Mouse (Mus musculus) kidney, embryonic 16.5 days (tissue): ENCODE data around the gene Ctxn1. TPM values are rescaled to one million over a fixed set of nuclear protein-coding genes. Genes with fewer than 3 reads are reported as not detected.

Experiments used
- ATAC-seq: fragments of 200-750 bp; cut with Nextera tagmentation; 2 replicates; pipeline ENCODE4 v1.8.0; 2017; ENCODE audit warnings: moderate TSS enrichment; ENCODE audit not compliant: low FRiP score, low TSS enrichment
- H3K27ac ChIP-seq: fragments of 300-500 bp; sonication (generic); 2 replicates; pipeline ENCODE4 v1.5.1; 2014; ENCODE audit warnings: low read length
- H3K27me3 ChIP-seq: fragments of 300-500 bp; sonication (generic); 2 replicates; pipeline ENCODE4 v1.6.1; 2014; ENCODE audit warnings: low read length, control low read depth, mixed read lengths; ENCODE audit not compliant: insufficient read depth
- H3K36me3 ChIP-seq: fragments of 300-500 bp; sonication (generic); 2 replicates; pipeline ENCODE4 v1.6.1; 2014; ENCODE audit warnings: low read length, control low read depth, mixed read lengths; ENCODE audit not compliant: insufficient read depth
- H3K4me1 ChIP-seq: fragments of 300-500 bp; sonication (generic); 2 replicates; pipeline ENCODE4 v1.6.1; 2014; ENCODE audit warnings: low read length, control low read depth, mixed read lengths; ENCODE audit not compliant: insufficient read depth
- H3K4me2 ChIP-seq: fragments of 300-500 bp; sonication (generic); replicated peaks from 2 replicates; pipeline ENCODE4 v1.6.1; 2014; ENCODE audit warnings: low read depth, low read length
- H3K4me3 ChIP-seq: fragments of 300-500 bp; sonication (generic); 2 replicates; pipeline ENCODE4 v1.5.1; 2014; ENCODE audit warnings: mild to moderate bottlenecking, low read length
- H3K9ac ChIP-seq: fragments of 300-500 bp; sonication (generic); replicated peaks from 2 replicates; pipeline ENCODE4 v1.6.1; 2014; ENCODE audit warnings: low read length
- H3K9me3 ChIP-seq: fragments of 300-500 bp; sonication (generic); 2 replicates; pipeline ENCODE4 v1.6.1; 2016; ENCODE audit warnings: low read length, control low read depth
- WGBS: fragments of 180-500 bp; shearing (Covaris S2); extraction: QIAGEN DNeasy Blood & Tissue Kit; methylation state at CpG from one replicate; pipeline ENCODE4 v1.1.7; 2014; 5-methylcytosine and 5-hydroxymethylcytosine counted together
- polyA plus RNA-seq: library from polyadenylated mRNA; unstranded; fragments of >200 nt; fragmentation: Nextera tagmentation; extraction: Ambion mirVana; gene quantifications from 2 replicates; pipeline ENCODE4 v1.2.1, GENCODE M21; 2015

Gene Ctxn1
- polyA plus RNA-seq, 1 experiment from 2014 or later: 118 TPM

DNA sequence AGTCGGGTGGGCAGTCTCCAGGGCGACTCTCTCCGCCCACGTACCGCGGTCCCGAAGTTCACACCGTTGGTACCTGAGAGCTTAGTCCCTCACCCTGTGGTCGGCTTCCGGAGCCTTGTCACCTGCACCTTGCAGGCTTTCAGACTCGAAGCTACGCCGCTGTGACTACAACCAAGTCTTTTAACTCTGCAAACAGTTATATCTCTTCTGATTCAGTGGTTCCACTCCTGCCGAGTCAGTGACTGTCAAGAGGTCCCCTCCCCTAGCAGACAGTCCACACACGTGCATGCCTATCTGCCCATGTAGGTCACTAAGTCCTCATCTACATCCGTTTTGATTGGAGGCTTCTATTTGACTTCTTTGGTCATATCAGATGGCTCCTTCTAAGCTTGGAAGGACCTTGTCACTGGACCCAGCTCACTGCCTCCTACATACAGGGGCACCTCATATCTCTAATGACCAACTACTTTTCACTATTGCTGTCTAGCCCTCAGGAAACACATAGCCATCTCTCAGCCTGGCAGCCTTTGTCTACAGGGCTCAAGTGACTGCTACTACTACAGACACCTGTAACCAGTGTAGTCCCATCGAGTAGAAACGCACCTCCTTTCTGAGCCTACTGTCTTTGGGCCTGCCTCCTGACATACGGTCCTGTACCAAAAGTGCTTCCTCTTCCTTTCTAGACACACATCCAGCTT is 19.7 kb downstream of the Ctxn1 start:
- ATAC-seq: no peak; the same call in 1 of the 2 replicates
- WGBS: 11% methylated on average over 19 of the region's 19 CpGs

DNA sequence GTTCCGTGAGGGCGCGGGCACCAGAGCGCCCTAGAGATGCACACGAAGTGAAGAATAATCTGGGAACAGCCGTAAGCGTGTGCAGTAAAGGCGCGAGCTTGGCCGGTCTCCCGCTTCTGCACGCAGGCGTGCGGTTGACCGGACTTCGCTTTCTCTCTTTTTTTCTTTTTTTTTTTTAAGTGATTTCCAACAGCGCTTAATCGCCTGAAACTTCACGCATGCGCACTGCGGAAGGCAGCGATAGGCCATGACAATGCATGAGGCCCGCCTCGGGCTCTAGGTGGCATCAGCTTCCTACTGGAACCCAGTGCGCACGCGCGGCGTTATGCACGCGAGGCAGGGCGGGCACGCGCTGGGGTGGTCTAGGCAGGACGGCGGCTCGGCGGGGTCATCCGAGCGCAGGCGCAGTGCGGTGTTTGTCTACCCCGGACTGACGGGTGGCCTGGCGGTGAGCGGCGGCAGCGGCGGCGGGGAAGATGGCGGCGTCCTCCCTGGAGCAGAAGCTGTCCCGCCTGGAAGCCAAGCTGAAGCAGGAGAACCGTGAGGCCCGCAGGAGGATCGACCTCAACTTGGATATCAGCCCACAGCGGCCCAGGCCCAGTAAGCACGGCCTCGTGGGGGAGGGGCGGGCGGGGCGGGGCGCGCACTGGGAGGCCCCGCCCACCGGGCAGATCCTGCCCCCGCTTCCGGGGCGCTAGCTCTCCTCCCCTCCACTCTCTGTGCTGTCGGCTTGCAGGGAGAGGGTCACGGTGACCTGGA is 20.5 kb downstream of the Ctxn1 start, which contains the start of the genes Map2k7 and Gm49320:
TSS of gene Map2k7 (plus strand) at position 307 of the 759 bp plus-strand sequence.
TSS of gene Gm49320 (plus strand) at position 432 of the 759 bp plus-strand sequence.
- peak within 1 kb of the TSS; percentile 70 for H3K4me2 ChIP-seq
- H3K27me3 ChIP-seq: no peaks in the 10 kb centered on the region
- under 1% methylated on average over 64 of the region's 71 CpGs for WGBS
- H3K4me3 ChIP-seq: peak within 1 kb of the TSS; percentile 83
- peaks cover 12% of the 10 kb centered on the region for H3K36me3 ChIP-seq
- no peaks in the 10 kb centered on the region for H3K9me3 ChIP-seq
- H3K27ac ChIP-seq: peak within 1 kb of the TSS; percentile 95
- peak; percentile 95 for ATAC-seq
- H3K9ac ChIP-seq: peak within 1 kb of the TSS; percentile 84
- peaks cover 30% of the 10 kb centered on the region for H3K4me1 ChIP-seq

More for the DNA sequence above, 19.7 kb downstream of the Ctxn1 start:
- H3K4me1 ChIP-seq: peaks cover 30% of the 10 kb centered on the region
- peak overlapping the region; percentile 70 for H3K4me2 ChIP-seq
- no peaks in the 10 kb centered on the region for H3K27me3 ChIP-seq
- H3K9ac ChIP-seq: peak overlapping the region; percentile 84
- peak overlapping the region; percentile 83 for H3K4me3 ChIP-seq
- peak overlapping the region; percentile 92 for H3K27ac ChIP-seq
- no peaks in the 10 kb centered on the region for H3K9me3 ChIP-seq
- H3K36me3 ChIP-seq: peaks cover 19% of the 10 kb centered on the region

DNA sequence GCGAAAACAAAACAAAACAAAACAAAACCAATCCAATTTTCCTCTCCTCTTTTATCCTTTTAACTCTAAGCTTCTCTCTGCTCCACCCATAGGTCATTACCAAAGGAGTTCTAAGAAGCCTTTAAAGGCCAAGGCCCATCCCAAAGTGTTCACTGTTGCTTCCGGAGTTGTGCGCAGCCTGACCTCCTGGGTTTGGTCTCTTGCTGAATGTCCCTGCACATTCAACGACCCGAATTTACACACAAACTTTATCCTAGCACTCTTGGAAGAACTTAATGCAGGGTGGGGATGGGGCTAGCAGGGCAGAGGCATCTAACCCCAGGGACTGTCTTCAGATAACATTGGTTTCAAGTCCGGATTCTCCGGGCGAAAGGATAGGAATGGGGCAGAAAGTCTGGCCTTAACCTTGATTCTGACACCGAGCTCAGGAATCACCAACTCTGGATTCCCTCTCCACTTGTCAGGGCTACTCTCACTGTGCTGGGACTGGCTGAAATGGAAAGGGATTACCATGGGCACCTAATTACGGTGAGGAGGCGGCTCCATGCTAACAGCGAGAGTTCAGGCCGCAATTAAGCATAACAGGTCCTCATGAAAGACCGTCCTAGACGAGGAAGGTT is 21.1 kb downstream of the Ctxn1 start:
- H3K36me3 ChIP-seq: peaks cover 5% of the 10 kb centered on the region
- H3K4me1 ChIP-seq: peaks cover 30% of the 10 kb centered on the region
- no peak; the same call in 1 of the 2 replicates for ATAC-seq
- peak overlapping the region; percentile 95 for H3K27ac ChIP-seq
- 17% methylated on average over 15 of the region's 15 CpGs for WGBS
- H3K4me2 ChIP-seq: peak overlapping the region; percentile 65
- peak overlapping the region; percentile 76 for H3K9ac ChIP-seq
- H3K4me3 ChIP-seq: peak overlapping the region; percentile 83
- H3K9me3 ChIP-seq: no peaks in the 10 kb centered on the region
- no peaks in the 10 kb centered on the region for H3K27me3 ChIP-seq

DNA sequence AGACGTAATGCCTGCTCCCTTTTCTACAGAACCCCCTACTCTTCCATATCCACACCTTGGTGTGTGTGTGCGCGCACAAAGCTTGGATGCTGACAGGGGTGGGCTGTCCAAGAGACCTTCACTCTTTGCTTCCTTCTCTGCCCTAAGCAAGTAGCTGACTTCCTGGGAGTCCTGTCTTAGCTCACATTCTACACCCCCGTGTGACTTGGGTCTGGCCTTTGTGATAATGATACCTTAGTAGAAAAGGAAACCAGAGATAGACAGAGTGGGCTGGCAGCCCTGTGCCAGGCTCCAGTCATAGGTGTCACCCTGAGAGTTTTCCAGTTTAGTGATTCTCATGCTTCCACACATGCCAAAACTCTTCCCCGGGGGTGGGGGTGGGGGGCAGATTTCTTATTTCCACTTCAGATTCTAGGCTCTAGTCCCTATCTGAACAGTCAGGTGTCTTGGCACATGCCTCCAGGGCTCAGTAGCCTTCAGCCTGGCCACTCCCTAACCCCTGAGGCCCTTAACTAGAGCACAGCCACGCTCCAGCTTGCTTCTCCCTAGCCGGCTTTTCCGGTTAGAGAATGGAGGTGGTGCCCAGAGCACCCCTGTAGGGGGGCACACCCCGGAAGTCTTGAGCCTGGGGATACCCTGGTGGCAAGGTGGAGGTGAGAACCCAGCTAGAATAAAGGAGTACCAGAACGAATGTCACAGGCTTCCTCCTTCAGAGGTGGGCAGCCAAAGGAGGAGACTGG is 28.3 kb downstream of the Ctxn1 start:
- ATAC-seq: no peak
- no peak overlapping the region for H3K4me3 ChIP-seq
- H3K27me3 ChIP-seq: peaks cover 2% of the 10 kb centered on the region; the same call in 1 of the 2 replicates
- H3K4me2 ChIP-seq: no peak overlapping the region
- H3K9me3 ChIP-seq: no peaks in the 10 kb centered on the region
- H3K36me3 ChIP-seq: no peaks in the 10 kb centered on the region
- no peak overlapping the region for H3K27ac ChIP-seq
- 55% methylated on average over 10 of the region's 10 CpGs for WGBS
- H3K4me1 ChIP-seq: peaks cover 7% of the 10 kb centered on the region
- H3K9ac ChIP-seq: no peak overlapping the region

DNA sequence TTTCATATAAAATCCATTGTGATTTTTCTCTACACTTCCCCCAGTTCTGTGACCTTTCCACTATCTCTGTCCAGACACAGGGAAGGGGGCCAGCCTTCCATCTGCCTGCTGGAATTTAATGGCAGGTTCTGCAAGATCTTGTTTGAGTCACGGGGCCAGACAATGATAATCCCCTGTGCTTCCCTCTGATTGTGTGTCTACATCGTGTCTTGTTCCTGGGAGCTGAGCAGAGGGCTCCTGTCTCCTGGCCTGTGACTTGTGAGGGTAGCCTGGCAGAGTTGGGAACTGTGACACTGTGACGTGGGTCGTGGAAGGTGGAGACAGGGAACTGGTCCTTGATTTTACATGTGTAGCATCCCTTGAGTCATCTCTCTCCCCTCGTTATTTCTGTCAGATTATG is 29.3 kb downstream of the Ctxn1 start:
- no peaks in the 10 kb centered on the region for H3K36me3 ChIP-seq
- 73% methylated on average over 5 of the region's 5 CpGs for WGBS
- no peak overlapping the region for H3K27ac ChIP-seq
- no peak overlapping the region for H3K4me3 ChIP-seq
- no peaks in the 10 kb centered on the region for H3K9me3 ChIP-seq
- H3K4me2 ChIP-seq: no peak overlapping the region
- peaks cover 7% of the 10 kb centered on the region for H3K4me1 ChIP-seq
- H3K27me3 ChIP-seq: peaks cover 2% of the 10 kb centered on the region; the same call in 1 of the 2 replicates
- no peak overlapping the region for H3K9ac ChIP-seq
- ATAC-seq: no peak

DNA sequence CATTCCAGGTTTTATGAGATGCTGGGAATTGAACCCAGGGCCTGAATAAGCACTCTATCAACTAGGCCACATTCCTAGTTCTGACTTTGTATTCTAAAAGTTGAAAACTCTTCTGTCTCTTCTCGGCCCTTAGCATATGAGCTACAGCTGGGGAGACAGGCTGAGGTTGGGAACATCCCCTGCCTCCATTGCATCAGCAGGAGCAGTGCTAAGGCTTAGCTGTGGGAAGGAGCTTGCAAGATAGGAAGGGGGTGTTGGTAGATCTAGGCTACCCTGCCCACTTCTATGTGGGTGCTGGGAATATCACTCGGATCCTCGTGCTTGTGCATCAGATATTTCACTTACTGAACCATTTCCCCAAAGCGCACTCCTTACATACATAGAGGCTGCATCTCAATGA is 31.2 kb downstream of the Ctxn1 start:
- no peak overlapping the region for H3K27ac ChIP-seq
- H3K4me3 ChIP-seq: no peak overlapping the region
- no peak overlapping the region for H3K9ac ChIP-seq
- peaks cover 7% of the 10 kb centered on the region for H3K4me1 ChIP-seq
- H3K4me2 ChIP-seq: no peak overlapping the region
- H3K9me3 ChIP-seq: no peaks in the 10 kb centered on the region
- peaks cover 2% of the 10 kb centered on the region; the same call in 1 of the 2 replicates for H3K27me3 ChIP-seq
- no peaks in the 10 kb centered on the region for H3K36me3 ChIP-seq
- 92% methylated on average over 4 of the region's 4 CpGs for WGBS
- no peak for ATAC-seq

DNA sequence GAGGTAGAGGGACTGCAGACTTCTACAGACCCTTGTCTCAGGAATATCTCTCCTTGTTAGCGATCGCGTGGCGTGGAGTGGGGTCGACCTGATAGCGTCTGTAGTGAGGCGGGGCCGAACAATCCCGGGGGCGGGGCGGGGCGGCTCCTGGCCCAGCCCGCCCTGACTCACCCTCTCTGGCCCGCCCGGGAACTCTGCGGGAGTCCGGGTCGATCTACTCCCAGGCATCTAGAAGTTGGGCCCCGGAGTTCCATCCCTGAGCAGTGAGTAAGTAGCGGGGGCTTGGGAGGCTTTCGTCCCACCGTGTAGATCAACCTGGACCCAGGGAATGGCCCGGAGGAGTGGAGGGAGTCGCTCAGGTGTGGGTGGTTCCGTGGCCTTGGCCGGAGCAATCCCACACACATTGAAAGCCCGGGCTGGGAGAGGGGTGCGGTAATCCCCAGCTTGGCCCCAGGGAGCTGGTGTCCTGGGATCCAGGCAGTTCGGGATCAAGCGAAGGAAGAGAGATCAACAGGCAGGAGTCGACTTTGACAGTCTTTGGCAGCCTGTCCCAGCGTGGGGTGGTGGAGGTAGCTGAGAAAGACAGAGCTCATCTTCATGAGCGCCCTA is 32.2 kb downstream of the Ctxn1 start, which contains the start of gene Lrrc8e:
TSS of gene Lrrc8e (plus strand) at position 89 of the 609 bp plus-strand sequence.
- no peak within 1 kb of the TSS for H3K27ac ChIP-seq
- H3K9ac ChIP-seq: peak within 1 kb of the TSS; percentile 52

DNA sequence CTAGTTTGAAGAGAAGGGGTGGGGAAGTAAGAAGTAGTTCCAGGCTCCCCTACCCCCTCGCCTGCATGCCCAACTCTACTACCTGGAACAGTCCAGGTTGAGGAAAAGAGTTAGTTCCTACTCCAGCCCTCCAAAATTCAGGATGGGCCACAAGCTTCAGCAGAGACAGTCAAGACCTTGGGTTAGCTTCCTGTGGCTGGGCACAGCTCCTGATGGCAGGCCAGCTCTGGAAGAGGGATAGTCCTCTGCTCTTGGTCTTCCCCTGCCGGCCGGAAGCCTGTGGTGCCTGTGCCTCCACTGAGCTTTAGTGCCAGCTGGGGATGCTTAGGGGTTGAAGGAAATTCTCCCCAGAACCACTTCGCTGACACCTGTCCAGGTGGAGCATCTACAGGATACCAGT is 32.8 kb downstream of the Ctxn1 start:
- peak overlapping the region; percentile 60 for H3K4me2 ChIP-seq
- H3K4me3 ChIP-seq: peak overlapping the region; percentile 43
- WGBS: 18% methylated on average over 4 of the region's 4 CpGs
- H3K27ac ChIP-seq: no peak overlapping the region
- H3K9me3 ChIP-seq: no peaks in the 10 kb centered on the region
- peaks cover 2% of the 10 kb centered on the region; the same call in 1 of the 2 replicates for H3K27me3 ChIP-seq
- H3K9ac ChIP-seq: peak overlapping the region; percentile 52
- ATAC-seq: peak; percentile 18; the same call in 1 of the 2 replicates
- no peaks in the 10 kb centered on the region for H3K36me3 ChIP-seq
- peaks cover 7% of the 10 kb centered on the region for H3K4me1 ChIP-seq

More for the DNA sequence above, 32.2 kb downstream of the Ctxn1 start, which contains the start of gene Lrrc8e:
- 4% methylated on average over 33 of the region's 33 CpGs for WGBS
- peaks cover 7% of the 10 kb centered on the region for H3K4me1 ChIP-seq
- H3K36me3 ChIP-seq: no peaks in the 10 kb centered on the region
- peak within 1 kb of the TSS; percentile 43 for H3K4me3 ChIP-seq
- H3K4me2 ChIP-seq: peak within 1 kb of the TSS; percentile 60
- H3K27me3 ChIP-seq: peaks cover 2% of the 10 kb centered on the region; the same call in 1 of the 2 replicates
- H3K9me3 ChIP-seq: no peaks in the 10 kb centered on the region
- ATAC-seq: peak; percentile 82

DNA sequence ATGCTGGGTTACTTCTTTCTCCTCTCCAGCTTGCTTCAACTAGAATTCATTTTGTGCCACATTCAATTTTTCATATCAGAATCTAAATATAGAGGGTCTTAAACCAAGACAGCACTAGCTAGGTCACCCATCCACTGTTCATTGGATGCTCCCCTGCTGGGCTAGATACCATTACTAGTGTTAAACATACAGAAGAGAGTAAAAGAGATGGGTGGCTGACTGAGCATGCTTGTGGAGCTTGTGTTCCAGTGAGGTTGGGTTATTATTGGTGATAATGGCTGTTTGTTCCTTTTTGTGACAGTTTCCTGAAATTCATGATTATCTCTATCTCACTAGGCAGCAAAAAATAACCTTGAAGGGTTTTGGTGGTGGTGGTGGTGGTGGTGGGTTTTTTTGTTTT is 37.0 kb downstream of the Ctxn1 start:
- H3K9ac ChIP-seq: no peak overlapping the region
- no peaks in the 10 kb centered on the region for H3K36me3 ChIP-seq
- no peak overlapping the region for H3K4me2 ChIP-seq
- ATAC-seq: no peak
- no peaks in the 10 kb centered on the region for H3K9me3 ChIP-seq
- no peak overlapping the region for H3K4me3 ChIP-seq
- H3K27ac ChIP-seq: no peak overlapping the region
- peaks cover 6% of the 10 kb centered on the region for H3K4me1 ChIP-seq
- peaks cover 13% of the 10 kb centered on the region for H3K27me3 ChIP-seq
